ENCODE assay signal across 8 mouse cellular contexts in the genomic region with DNA sequence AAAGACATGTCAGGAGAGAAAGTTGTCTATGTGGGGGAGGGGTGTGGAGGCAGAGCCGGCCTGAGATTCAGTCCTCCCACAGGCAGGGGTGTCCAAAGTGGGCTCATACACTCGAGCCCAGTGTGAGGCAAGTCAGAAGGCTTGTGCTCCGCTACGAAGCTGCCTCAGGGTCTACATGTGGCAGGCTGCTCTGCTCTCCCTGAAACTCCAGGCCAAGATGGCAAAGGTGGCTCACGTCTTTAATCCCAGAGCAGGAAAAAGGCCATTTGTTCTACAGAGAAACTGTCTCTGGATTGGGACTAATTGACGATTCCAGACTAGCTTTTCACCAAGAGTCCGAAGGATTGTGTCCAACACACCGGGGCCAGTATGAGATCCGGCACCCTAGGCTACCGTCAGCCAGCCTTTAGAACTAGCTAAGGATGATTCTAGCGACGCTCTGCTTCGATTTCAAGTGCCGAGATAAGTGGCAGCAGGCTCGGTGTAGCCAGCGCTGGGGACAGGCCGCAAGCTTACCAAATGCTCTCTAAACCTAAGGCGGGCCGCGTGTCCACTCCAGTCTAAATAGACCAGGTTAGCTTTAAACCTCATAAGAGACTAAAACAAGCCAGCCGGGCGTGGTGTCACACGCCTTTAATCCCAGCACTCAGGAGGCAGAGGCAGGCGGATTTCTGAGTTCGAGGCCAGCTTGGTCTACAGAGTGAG. TPM values are rescaled to one million over a fixed set of nuclear protein-coding genes. Genes with fewer than 3 reads are reported as not detected.
DNase-seq lines count a peak whose midpoint lies in the region; ATAC-seq and TF ChIP-seq lines count a peak whose summit lies in the region.

No protein-coding gene starts in this region.

- peaks cover 25% of the 10 kb centered on the region for H3K36me3 ChIP-seq in heart, embryonic 13.5 days
- H3K36me3 ChIP-seq in ES-E14 (ENCODE audit: control insufficient read depth, insufficient read depth, low read length, poor library complexity, severe bottlenecking): peaks cover 30% of the 10 kb centered on the region
- peaks cover 19% of the 10 kb centered on the region for H3K36me3 ChIP-seq in forebrain, embryonic 16.5 days (ENCODE audit: control insufficient read depth, insufficient read depth)
- H3K36me3 ChIP-seq in liver, embryonic 16.5 days (ENCODE audit: control insufficient read depth, insufficient read depth): peaks cover 22% of the 10 kb centered on the region

- DNase-seq in heart, adult 18-20 months: no peak
- DNase-seq in ES-E14 (ENCODE audit: low read depth, low spot score): no peak
- DNase-seq in ovary, postnatal 36 days (ENCODE audit: low spot score): no peak
- no peak for DNase-seq in layer of hippocampus, postnatal 25 days (ENCODE audit: extremely low spot score in 1 of 2, low spot score in 1 of 2)

- peak overlapping the region; percentile 97 for H3K4me2 ChIP-seq in heart, embryonic 13.5 days
- peak overlapping the region; percentile 88 for H3K4me2 ChIP-seq in forebrain, embryonic 16.5 days (ENCODE audit: low read length)
- H3K4me2 ChIP-seq in liver, embryonic 16.5 days (ENCODE audit: low read depth, low read length): peak overlapping the region; percentile 65

- H3K9me3 ChIP-seq in heart, embryonic 13.5 days: no peaks in the 10 kb centered on the region
- H3K9me3 ChIP-seq in ES-E14 (ENCODE audit: control insufficient read depth, insufficient read depth, low read depth, low read length): no peaks in the 10 kb centered on the region
- no peaks in the 10 kb centered on the region for H3K9me3 ChIP-seq in forebrain, embryonic 16.5 days (ENCODE audit: control insufficient read depth, low read length)
- no peaks in the 10 kb centered on the region for H3K9me3 ChIP-seq in liver, embryonic 16.5 days (replicated peaks; ENCODE audit: control insufficient read depth, low read length)

- in situ Hi-C loops in ES-E14 (cut with MboI; ENCODE audit: low sequenced_read_pairs in 2 of 2, unreplicated experiment in 2 of 2): no loop called here

- H3K9ac ChIP-seq in heart, embryonic 13.5 days: peak overlapping the region; percentile 97
- H3K9ac ChIP-seq in ES-E14 (ENCODE audit: insufficient read depth, low read depth, low read length, poor library complexity, severe bottlenecking): peak overlapping the region; percentile 100
- peak overlapping the region; percentile 72 for H3K9ac ChIP-seq in forebrain, embryonic 16.5 days (replicated peaks; ENCODE audit: low read depth, low read length)
- H3K9ac ChIP-seq in liver, embryonic 16.5 days (ENCODE audit: low read depth, low read length): peak overlapping the region; percentile 91

- WGBS in heart, embryonic 13.5 days: 1% methylated on average over 25 of the region's 25 CpGs
- 4% methylated on average over 25 of the region's 25 CpGs for WGBS in forebrain, embryonic 16.5 days
- 2% methylated on average over 25 of the region's 25 CpGs for WGBS in liver, embryonic 16.5 days (ENCODE audit: insufficient replicate concordance)

- H3K27me3 ChIP-seq in heart, embryonic 13.5 days (replicated peaks): peaks cover 34% of the 10 kb centered on the region
- peaks cover 20% of the 10 kb centered on the region for H3K27me3 ChIP-seq in forebrain, embryonic 16.5 days (replicated peaks; ENCODE audit: control insufficient read depth, insufficient read depth, low read length)
- peaks cover 26% of the 10 kb centered on the region for H3K27me3 ChIP-seq in liver, embryonic 16.5 days (ENCODE audit: control insufficient read depth, insufficient read depth, low read depth, low read length)

- H3K27ac ChIP-seq in heart, embryonic 13.5 days (replicated peaks): peak overlapping the region; percentile 68
- H3K27ac ChIP-seq in ES-E14 (ENCODE audit: insufficient read depth, low read depth, low read length, poor library complexity, severe bottlenecking): peak overlapping the region; percentile 96
- no peak overlapping the region for H3K27ac ChIP-seq in forebrain, embryonic 16.5 days (ENCODE audit: low read length)
- peak overlapping the region; percentile 32 for H3K27ac ChIP-seq in liver, embryonic 16.5 days (ENCODE audit: low read length)

- H3K4me3 ChIP-seq in heart, embryonic 13.5 days: peak overlapping the region; percentile 87
- H3K4me3 ChIP-seq in ES-E14 (ENCODE audit: insufficient read depth in 1 of 2, low read depth in 1 of 2, low read length in 2 of 2, poor library complexity in 1 of 2, severe bottlenecking in 1 of 2): peak overlapping the region; percentile 66 to 98
- peak overlapping the region; percentile 58 for H3K4me3 ChIP-seq in forebrain, embryonic 16.5 days (replicated peaks; ENCODE audit: low read length)
- peak overlapping the region; percentile 90 for H3K4me3 ChIP-seq in liver, embryonic 16.5 days (ENCODE audit: low read depth, low read length)

- no peak for ATAC-seq in heart, embryonic 13.5 days (ENCODE audit: extremely low read depth, insufficient number of reproducible peaks, low FRiP score, low TSS enrichment)
- no peak for ATAC-seq in forebrain, embryonic 16.5 days
- ATAC-seq in liver, embryonic 16.5 days (ENCODE audit: low read depth): no peak
- no peak for ATAC-seq in megakaryocyte-erythroid progenitor cell, adult 5-6 weeks (replicated peaks; ENCODE audit: low FRiP score, low TSS enrichment, poor library complexity, severe bottlenecking)

- peaks cover 29% of the 10 kb centered on the region for H3K4me1 ChIP-seq in heart, embryonic 13.5 days
- peaks cover 4 to 13% of the 10 kb centered on the region in 2 experiments; a peak in 3 of 4 replicates for H3K4me1 ChIP-seq in ES-E14 (ENCODE audit: control insufficient read depth in 2 of 2, insufficient read depth in 2 of 2, low read length in 2 of 2, poor library complexity in 1 of 2)
- peaks cover 26% of the 10 kb centered on the region for H3K4me1 ChIP-seq in forebrain, embryonic 16.5 days (replicated peaks; ENCODE audit: control insufficient read depth, insufficient read depth, low read length)
- H3K4me1 ChIP-seq in liver, embryonic 16.5 days (ENCODE audit: control insufficient read depth, low read depth, low read length): peaks cover 30% of the 10 kb centered on the region

TF ChIP-seq in ES-E14, 5 proteins besides CTCF, POLR2A, EP300 and RAD21:
- TF ChIP-seq MAFK (IDR thresholded peaks at IDR 0.05; ENCODE audit: insufficient read depth, low read depth, low read length) (no peak), HCFC1 (IDR thresholded peaks at IDR 0.05; ENCODE audit: borderline replicate concordance, insufficient read depth, low read length) (no peak)

RNA-seq across cellular contexts. Expression of a gene that starts 0.7 kb away (rescaled TPM):
- 3,040 and 3,097 TPM in 2 replicates for polyA plus RNA-seq in heart, embryonic 13.5 days (2015; fragmentation: Nextera tagmentation; extraction: Ambion mirVana)
- 1,000 to 10,000 TPM; 1,029 to 1,075 TPM for total RNA-seq in heart, adult 18-20 months (2021)
- 2,806 and 2,972 TPM in 2 replicates for total RNA-seq in ES-E14 (2012; rRNA removed)
- polyA plus RNA-seq in forebrain, embryonic 16.5 days (2015; fragmentation: Nextera tagmentation; extraction: Ambion mirVana): 2,480 and 2,641 TPM in 2 replicates
- 2,028 and 2,149 TPM in 2 replicates for polyA plus RNA-seq in liver, embryonic 16.5 days (2015; fragmentation: Nextera tagmentation; extraction: Ambion mirVana)
- total RNA-seq in layer of hippocampus, postnatal 25 days (2021): 100 to 1,000 TPM; 634 to 770 TPM
- total RNA-seq in megakaryocyte-erythroid progenitor cell, adult 5-6 weeks (2014; fragmentation: Nextera tagmentation): 6,537 and 6,664 TPM in 2 replicates
- total RNA-seq in megakaryocyte-erythroid progenitor cell, adult 5-6 weeks (2017): 1,763 and 2,438 TPM in 2 replicates

RNA-seq across cellular contexts. Expression of a gene that starts 3.9 kb away (rescaled TPM):
- polyA plus RNA-seq in heart, embryonic 13.5 days (2015; fragmentation: Nextera tagmentation; extraction: Ambion mirVana): 0.06 and 0.09 TPM in 2 replicates
- not detected for total RNA-seq in heart, adult 18-20 months (2021)
- total RNA-seq in ES-E14 (2012; rRNA removed): 2.5 and 3.4 TPM in 2 replicates
- 1.6 and 1.9 TPM in 2 replicates for polyA plus RNA-seq in forebrain, embryonic 16.5 days (2015; fragmentation: Nextera tagmentation; extraction: Ambion mirVana)
- 0.11 TPM in 1 of 2 replicates, not detected in the other for polyA plus RNA-seq in liver, embryonic 16.5 days (2015; fragmentation: Nextera tagmentation; extraction: Ambion mirVana)
- total RNA-seq in layer of hippocampus, postnatal 25 days (2021): 10 to 100 TPM in 1 of 2 experiments, 1 to 10 TPM in 1; 6.9 to 10.5 TPM
- total RNA-seq in megakaryocyte-erythroid progenitor cell, adult 5-6 weeks (2014; fragmentation: Nextera tagmentation): 0.59 TPM in 1 of 2 replicates, not detected in the other
- not detected in 2 replicates for total RNA-seq in megakaryocyte-erythroid progenitor cell, adult 5-6 weeks (2017)

RNA-seq across cellular contexts. Expression of a gene that starts 9.3 kb away (rescaled TPM):
- polyA plus RNA-seq in heart, embryonic 13.5 days (2015; fragmentation: Nextera tagmentation; extraction: Ambion mirVana): 32.5 and 35.0 TPM in 2 replicates
- 10 to 100 TPM; 18.9 to 19.8 TPM for total RNA-seq in heart, adult 18-20 months (2021)
- total RNA-seq in ES-E14 (2012; rRNA removed): 53.4 and 60.8 TPM in 2 replicates
- polyA plus RNA-seq in forebrain, embryonic 16.5 days (2015; fragmentation: Nextera tagmentation; extraction: Ambion mirVana): 63.5 and 67.7 TPM in 2 replicates
- polyA plus RNA-seq in liver, embryonic 16.5 days (2015; fragmentation: Nextera tagmentation; extraction: Ambion mirVana): 12.1 and 14.4 TPM in 2 replicates
- total RNA-seq in layer of hippocampus, postnatal 25 days (2021): 10 to 100 TPM; 87.7 to 94.2 TPM
- 20.5 and 27.9 TPM in 2 replicates for total RNA-seq in megakaryocyte-erythroid progenitor cell, adult 5-6 weeks (2014; fragmentation: Nextera tagmentation)
- 9.8 and 11.9 TPM in 2 replicates for total RNA-seq in megakaryocyte-erythroid progenitor cell, adult 5-6 weeks (2017)

RNA-seq across cellular contexts. Expression of a gene that starts 22.7 kb away (rescaled TPM):
- polyA plus RNA-seq in heart, embryonic 13.5 days (2015; fragmentation: Nextera tagmentation; extraction: Ambion mirVana): 88.5 and 89.0 TPM in 2 replicates
- 10 to 100 TPM; 42.4 to 46.2 TPM for total RNA-seq in heart, adult 18-20 months (2021)
- 52.5 and 82.3 TPM in 2 replicates for total RNA-seq in ES-E14 (2012; rRNA removed)
- polyA plus RNA-seq in forebrain, embryonic 16.5 days (2015; fragmentation: Nextera tagmentation; extraction: Ambion mirVana): 152 and 167 TPM in 2 replicates
- polyA plus RNA-seq in liver, embryonic 16.5 days (2015; fragmentation: Nextera tagmentation; extraction: Ambion mirVana): 42.5 and 43.1 TPM in 2 replicates
- total RNA-seq in layer of hippocampus, postnatal 25 days (2021): 10 to 100 TPM; 92.7 to 95.6 TPM
- total RNA-seq in megakaryocyte-erythroid progenitor cell, adult 5-6 weeks (2014; fragmentation: Nextera tagmentation): 28.5 and 47.9 TPM in 2 replicates
- total RNA-seq in megakaryocyte-erythroid progenitor cell, adult 5-6 weeks (2017): 30.8 and 51.1 TPM in 2 replicates

RNA-seq across cellular contexts. Expression of a gene that starts 33.4 kb away (rescaled TPM):
- 1.5 TPM in 2 replicates for polyA plus RNA-seq in heart, embryonic 13.5 days (2015; fragmentation: Nextera tagmentation; extraction: Ambion mirVana)
- 10 to 100 TPM; 13.7 to 14.4 TPM for total RNA-seq in heart, adult 18-20 months (2021)
- total RNA-seq in ES-E14 (2012; rRNA removed): 3.7 and 6.6 TPM in 2 replicates
- polyA plus RNA-seq in forebrain, embryonic 16.5 days (2015; fragmentation: Nextera tagmentation; extraction: Ambion mirVana): 11.2 and 13.4 TPM in 2 replicates
- polyA plus RNA-seq in liver, embryonic 16.5 days (2015; fragmentation: Nextera tagmentation; extraction: Ambion mirVana): 0.20 and 0.46 TPM in 2 replicates
- total RNA-seq in layer of hippocampus, postnatal 25 days (2021): 10 to 100 TPM; 19.4 to 22.4 TPM
- 0.32 TPM in 1 of 2 replicates, not detected in the other for total RNA-seq in megakaryocyte-erythroid progenitor cell, adult 5-6 weeks (2014; fragmentation: Nextera tagmentation)
- total RNA-seq in megakaryocyte-erythroid progenitor cell, adult 5-6 weeks (2017): 2.9 TPM in 1 of 2 replicates, not detected in the other
